Mouse (Mus musculus) ovary, postnatal 36 days (tissue): ENCODE measurements around the gene Wdr44.
"Not testable (repeated sequence)": the region's sequence is repeated elsewhere in the genome, so short reads cannot be mapped to it uniquely, and the experiment has no call there.

Source experiments
- DNase-seq: peaks from one replicate; pipeline ENCODE4 v3.0.0; 2022; ENCODE audit warnings: low spot score, mixed read lengths

Wdr44 gene

DNA sequence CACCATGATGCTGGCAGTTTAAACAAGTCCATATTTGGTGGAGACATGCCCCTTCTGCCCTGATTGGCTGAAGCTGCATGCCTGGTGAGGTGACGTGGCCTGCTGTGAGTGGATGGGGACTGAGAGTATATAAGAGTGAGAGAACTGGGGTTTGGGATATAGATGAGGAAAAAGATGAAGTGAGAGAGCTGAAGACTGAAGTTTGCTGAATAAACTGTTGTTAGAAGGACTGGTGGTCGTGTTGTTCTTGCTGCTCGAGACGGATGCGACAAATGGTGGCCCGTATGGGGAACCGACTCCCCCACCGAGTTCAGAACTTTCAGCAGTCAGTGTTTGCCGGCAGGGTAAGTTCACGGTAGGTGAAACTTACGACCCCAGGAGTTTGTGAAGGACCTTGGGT, 140.9 kb downstream of the Wdr44 start:
- not testable (repeated sequence) for DNase-seq

GRCm38 (mm10) chrX:23840921-23841320, 148.1 kb downstream of the Wdr44 start:
- DNase-seq: no peak
